Mouse (Mus musculus) spleen, postnatal 14 days (tissue): ENCODE measurements around the gene Mpp2.
A peak's percentile ranks its signal among the peaks of the same experiment; 100 is the strongest.

Source experiments
- DNase-seq, 2 experiments: peaks; one replicate each; pipeline ENCODE4 v3.0.0; 2021 to 2022; ENCODE audit warnings: low spot score in 2 of 2

The Mpp2 gene

DNA sequence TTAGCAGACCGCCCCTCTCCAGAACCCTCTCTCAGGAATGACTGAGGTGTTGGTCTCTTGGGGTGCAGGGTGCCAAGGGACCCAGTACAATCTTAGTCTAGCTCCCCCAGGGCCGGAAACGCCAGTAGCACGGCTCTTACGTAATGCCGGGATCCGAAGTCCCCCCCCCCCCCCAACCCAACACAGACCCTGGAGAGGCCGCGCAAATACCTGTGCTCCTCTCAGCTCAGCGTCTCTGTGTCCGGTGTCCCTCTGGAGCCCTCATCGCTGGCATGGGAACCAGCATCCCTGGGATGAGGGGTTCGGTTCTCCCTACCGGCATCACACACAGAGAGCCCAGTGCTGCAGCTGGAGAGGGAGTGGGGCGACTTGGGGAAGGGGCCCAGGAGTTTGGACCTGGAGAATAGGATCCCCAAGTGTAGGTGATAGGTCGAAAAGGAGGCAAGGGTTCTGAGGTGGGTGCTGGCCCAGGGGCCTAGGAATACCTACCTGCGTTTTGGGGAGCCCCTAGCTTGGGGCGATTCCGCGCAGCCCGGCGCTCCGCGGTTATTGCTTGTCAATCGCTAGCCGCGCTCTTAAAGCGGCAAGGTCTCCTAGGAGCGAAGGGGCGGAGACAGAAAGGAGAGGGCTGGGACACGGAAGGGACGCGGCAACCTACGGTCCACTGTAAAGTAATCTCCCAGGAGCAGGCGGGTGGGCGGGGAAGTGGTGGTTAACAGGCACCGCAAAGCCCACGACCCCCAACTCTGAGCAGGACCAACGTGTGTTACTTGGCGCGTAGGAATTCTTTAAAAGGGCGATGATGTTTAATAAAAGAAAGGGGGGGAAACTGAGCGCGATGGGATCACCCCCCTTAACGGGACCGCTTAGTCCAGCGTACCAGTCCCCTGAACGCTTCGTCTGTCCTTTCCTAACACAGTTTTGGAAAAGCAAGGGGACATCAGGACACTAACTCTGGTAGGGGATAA, at the start of gene Mpp2:
TSS of gene Mpp2 (minus strand) at position 585 of the 968 bp plus-strand sequence.
- DNase-seq, result peak; percentile 67 to 73

DNA sequence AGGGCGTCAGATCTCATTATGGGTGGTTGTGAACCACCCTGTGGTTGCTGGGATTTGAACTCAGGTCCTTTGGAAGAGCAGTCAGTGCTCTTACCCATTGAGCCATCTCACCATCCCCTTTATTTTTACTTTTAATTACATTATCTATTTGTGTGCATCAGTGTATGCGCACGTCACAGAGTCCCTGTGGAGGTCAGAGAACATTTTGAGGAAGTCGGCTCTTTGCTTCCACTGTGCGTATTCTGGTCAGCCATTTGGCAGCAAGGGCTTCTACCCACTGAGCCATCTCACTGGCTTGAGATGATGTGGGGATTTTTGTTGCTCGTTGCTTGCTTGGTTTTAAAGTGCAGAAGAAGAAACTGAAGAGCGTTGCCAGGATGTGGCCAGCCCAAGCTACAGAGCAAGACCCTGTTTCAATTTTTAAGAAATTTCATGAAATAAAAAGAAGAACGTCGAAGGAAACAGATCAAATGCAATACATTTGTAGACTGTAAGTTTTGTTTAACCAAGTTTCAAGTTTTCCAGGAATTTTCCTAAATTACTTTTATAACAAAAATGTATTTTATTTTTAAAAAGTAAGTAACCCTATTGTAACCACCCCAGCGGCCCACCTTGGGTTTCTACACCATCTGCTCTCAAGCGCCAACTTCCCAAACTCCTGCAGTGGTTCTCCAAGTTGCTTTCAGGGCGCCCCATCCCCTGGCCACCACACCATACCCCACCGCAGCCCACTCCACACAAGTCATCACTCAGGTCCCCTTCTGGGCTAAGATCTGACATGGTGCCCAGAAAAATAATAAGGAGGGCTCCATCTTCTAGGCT, 49.5 kb upstream of the Mpp2 start:
- no peak for DNase-seq

DNA sequence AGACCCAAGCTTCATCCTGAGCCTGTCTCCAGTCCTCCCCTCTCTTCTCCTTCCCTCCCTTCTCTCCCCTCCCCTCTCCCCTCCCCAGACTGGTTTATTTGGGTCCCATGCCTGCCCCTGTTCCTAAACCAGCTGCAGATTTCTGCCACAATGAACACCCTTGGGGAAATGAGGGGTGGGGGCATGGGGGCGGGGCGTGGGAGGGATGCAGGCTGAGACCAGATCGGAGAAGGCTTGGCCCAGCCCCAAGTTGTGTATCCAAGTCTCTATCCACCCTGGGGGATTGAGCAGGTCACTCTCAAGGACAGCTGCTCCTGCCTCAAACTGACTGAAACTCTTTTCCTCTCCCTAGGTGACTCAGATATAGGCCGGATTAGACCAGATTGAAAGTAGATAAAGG, 46.2 kb upstream of the Mpp2 start:
- DNase-seq, result no peak

DNA sequence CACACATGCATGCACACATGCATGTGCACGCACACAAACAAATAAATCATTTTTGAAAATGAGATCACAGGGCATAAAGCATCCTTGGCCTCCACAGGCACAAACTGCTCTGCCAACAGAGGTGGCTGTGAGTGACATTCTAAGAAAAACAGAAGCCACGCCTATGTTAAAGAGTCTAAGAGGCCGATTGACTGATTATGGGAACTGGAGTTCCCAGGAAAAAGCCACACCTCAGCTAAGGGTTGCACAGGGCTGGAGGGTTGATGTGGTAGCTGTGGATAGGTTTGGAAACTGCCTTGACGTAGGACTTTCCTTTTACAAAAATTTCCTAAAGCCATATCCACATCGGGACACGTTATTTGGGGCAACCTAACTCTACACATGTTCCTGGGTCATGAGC, 29.1 kb upstream of the Mpp2 start:
- DNase-seq, result no peak

DNA sequence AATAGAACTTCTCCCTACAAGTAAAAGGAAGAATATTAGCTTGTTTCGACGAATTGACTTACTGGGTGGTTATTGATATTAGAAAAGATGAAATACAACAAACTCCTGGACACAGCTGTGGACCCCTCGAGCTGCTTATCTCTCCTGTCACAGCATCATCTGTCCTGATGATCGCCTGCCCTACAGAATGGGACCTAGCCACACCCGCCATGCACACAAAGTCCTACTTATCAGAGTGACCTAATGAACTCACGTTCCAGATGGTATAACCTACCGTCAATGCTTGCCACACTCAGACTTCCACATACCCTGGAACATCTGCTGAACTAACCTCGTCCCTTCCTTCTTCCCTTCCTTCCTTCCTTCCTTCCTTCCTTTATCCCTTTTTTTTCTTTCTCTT, 27.9 kb upstream of the Mpp2 start:
- DNase-seq, result no peak

DNA sequence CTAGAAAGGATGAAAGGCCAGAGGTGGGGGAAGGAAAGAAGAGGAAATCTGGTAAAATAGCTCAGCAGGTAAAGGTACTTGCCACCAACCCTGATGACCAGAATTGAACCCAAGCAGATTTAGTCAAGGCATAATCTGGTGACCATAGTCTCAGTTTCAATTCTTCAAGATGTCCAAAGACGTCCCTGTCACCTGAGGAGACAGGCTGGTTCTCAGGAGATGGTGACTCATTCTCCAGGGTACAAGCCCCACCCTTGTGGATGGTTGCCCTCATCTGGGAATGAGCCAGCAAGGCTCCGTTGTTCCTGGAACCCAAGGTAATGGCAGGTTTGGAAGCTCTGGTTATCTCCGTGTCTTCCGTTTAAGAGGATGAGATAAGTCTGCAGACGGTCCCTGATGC, 23.3 kb upstream of the Mpp2 start:
- no peak for DNase-seq

DNA sequence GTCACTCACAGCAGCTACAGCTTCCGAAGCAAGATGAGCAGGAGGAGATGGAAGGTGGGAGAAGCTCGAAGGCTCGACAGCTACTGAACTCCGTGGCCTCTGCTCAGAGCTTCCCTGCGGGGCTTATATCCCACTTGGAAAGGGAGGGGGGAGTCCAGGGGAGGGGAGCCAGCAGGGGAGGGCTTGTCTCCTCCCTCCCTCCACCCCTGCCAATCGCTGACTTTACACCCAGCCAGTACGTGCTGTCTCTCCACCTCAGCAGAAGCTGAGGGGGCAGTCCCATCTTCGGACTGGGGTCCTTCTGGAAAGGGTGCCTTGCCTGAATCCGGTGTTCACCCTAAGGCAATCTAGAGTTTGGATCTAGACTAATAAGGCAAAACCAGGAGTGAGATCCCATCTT, 19.4 kb upstream of the Mpp2 start, which contains the start of gene Pyy:
TSS of gene Pyy (minus strand) at position 101 of the 400 bp plus-strand sequence.
- DNase-seq, result no peak

DNA sequence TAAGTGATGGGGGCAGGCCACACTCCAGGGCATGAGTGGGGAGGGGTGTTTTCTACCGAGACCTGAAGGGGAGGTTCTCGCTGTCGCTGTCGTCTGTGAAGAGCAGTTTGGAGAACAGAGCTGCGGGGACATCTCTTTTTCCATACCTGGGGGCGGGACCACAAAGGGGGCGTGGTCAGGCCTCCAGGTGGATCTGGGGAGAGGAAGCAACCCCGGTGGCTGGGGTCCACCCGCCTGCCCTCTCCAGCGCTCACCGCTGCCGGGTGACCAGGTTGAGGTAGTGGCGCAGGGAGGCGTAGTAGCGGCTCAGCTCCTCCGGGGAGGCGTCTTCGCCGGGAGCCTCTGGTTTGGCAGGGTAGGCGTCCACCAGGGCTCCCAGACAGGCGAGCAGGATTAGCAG, 18.6 kb upstream of the Mpp2 start:
- no peak for DNase-seq

DNA sequence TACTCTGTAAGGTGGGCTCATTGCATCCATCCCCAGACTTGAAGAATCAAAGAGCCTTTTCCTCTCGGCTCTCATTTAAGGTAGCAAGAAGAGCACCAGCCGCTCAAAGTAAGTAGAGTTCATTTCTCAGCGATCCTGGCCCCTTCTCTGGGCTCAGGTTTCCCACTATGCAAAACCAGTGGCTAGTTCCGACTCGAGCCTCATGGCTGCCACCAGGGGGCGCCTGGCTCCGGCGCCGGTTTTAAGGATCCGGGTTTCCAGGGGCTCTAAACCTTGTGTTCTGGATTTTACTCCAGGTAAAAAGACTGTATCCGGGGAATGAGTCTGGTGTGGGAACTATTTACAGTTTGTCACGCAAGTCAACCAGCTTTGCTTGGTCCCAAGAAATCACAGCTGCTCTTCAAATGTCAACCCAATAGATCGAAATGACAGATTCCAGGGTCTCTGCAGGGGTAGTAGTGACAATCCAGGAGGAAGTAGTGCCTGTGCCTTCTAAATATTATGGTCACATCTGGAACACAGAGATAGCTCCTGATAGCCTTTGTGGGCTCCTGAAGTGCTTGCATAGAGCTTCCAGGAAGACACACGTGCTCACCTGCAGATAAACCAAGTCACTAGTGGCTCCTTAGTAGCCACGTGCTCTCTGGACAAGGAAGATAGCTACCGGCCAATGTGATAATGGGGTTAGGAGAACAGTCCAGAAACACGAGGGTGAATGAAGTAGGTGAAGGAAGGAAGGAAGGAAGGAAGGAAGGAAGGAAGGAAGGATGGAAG, 14.4 kb upstream of the Mpp2 start:
- DNase-seq, result peak in 1 of 2 experiments; percentile 57

DNA sequence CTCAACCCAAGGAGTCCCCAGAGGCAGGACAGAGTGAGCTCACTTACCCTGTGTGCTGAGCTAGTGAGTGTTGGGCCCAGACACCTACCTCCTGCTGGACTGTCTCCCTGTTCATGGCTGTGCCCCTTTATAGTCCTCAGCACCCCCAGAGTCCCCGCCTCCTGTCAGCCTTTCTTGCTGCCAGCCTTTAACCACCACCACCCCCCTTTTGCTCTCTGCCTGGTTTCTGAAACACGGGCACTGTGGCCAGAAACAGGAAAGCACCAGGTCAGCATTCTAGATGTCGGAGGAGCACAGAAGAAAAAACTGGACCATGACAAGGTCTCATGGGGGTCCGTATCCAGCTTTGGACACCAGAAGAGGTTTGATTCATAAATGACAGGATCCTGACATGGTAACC, 12.9 kb upstream of the Mpp2 start, which contains the start of gene Ppy:
TSS of gene Ppy (minus strand) at position 101 of the 400 bp plus-strand sequence.
- DNase-seq, result no peak

DNA sequence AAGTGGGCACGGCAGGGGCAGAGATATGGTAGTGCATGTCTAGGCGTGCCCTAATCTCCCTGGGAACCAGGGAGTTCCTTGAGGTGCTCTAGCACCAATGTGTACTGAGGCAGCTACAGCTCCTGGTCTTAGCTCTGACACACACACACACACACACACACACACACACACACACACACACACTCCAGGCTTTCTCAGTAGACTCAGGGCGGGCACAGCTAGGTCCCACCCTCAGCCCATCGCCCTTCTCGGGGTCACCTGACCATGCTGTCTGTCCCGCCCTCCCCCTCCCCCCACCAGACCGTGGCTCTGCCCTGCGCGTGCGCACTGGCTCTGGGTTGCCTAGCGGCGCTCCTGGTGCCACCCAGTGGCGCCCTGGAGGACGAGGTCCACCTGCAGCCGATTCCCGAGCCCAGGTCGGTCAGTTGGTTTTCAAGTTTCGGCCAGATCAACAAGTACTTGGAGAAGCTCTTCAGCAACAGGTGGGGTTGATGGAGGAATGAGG, 8.6 kb upstream of the Mpp2 start:
- DNase-seq, result peak; percentile 50 to 54

DNA sequence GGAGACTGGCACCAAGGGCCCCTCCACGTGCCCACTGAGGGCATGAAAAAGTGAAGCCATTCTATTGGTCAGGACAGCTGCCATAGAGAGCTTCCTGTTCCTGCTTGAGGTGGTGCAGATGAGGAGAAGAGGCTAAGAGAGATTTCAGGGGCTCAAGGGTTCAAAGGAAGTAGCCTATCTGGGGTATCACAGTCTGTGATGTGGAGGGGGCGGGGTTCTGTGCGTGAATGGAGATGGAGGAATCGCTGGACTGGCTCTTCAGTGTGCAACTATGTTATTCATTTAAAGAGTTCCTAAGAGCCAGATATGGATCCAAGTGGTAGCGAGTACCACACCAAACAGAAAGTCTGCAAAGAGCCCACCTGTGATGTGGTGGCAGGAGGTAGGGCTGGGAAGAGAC, 8.1 kb upstream of the Mpp2 start:
- no peak for DNase-seq

DNA sequence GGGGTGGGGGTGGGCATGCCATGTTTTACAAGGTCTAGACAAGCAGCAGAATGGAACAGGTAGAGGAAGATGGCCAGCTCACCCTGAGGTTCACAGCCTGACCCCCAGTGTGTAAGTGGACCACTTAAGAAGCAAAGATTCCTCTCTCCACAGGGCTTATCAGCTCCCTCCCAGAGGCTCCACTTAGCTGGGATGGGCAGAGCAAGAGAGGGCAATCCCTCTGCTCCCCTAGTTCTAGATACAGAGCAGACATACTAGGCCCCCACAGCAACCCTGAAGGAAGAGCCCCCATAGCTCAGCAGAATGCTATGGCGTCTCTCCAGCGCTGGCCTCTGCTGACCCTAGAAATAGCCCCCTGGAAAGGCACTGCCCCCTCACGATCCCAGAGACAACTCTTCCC, 7.4 kb upstream of the Mpp2 start:
- no peak for DNase-seq

DNA sequence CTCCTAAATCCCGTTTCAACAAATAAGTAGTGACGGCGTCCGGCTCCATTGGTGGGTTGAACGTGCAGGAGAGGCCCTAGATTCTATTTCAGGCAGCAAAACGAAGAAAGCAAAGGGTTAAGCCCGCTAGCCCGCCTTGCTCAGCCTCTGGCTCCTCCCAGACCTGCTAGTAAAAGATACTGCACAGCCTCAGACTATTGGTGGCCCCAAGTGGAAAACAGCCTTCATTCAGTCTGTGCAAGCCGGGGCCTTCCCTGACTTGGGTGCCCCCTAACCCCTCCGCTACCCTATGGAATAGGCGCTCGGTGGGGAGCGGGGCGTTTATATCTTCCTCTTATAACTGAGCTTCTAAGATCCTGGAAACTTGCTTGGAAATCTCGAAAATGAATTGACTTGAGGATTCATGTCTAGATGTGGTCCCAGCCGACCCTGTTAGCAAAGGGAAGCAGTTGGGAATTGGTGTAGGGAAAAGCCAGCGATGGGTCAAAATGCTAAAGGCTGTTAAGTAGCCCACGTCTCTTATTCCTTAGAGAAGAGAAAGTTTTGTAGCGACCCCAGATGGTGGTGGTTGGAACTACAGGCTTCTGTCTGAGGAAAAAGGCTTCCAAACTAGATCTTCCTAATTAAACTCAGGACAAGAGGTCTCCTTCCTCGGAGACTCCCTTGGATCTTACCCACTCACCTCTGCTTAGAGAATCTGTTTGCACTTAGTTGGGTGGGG, 933 bp upstream of the Mpp2 start:
- peak; percentile 55 to 62 for DNase-seq

DNA sequence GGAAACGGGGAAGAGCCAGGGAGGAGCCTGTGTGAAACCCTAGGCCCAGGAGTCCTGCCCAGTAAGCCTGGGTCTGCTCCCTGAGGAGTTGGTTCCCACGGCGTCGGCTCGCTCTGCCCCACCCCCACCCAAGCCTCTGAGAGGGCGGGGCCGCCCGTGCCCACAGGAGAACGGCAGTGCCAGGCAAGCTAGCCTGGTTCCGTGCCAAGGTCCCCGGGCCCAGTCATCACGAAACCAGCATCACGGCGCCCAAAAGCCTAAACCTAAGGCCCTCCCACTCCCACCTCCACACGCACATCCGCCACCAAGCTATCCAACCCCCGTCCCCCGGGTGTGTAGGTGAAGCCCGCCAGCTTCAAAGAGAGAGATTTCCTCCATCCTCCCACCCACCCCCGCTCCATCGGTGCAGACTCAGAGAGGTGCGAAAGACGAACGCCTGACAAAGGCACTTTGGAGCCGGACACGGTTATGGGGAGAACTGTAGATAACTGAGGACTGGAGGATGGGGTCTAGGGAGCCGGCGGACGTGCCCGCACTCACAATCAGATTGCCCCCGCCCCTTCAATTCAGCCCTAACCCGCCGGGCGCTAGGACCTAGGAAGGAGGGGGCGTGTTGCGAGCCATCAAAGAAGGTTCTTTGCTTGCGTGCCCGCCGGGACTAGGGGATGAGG, 1.1 kb downstream of the Mpp2 start:
- DNase-seq, result peak; percentile 54 to 66

DNA sequence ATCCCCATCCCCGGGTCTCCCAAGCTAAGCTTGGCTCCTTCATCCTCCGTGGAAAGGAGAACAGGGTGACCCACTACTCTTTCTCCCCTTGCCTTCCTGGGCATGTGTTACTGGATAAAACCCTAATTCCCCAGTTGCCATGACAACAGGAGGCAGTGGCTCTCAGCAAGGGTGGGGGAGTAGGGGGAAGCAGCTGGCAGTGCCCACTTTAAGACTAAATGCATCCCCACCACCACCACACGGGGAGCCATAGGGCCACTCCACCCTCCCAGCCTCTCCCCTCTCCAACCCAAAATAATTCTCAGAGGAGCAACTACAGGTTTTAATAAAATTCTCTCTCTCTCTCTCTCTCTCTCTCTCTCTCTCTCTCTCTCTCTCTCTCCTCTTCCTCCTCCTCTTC, 2.0 kb downstream of the Mpp2 start:
- peak in 1 of 2 experiments; percentile 21 for DNase-seq

DNA sequence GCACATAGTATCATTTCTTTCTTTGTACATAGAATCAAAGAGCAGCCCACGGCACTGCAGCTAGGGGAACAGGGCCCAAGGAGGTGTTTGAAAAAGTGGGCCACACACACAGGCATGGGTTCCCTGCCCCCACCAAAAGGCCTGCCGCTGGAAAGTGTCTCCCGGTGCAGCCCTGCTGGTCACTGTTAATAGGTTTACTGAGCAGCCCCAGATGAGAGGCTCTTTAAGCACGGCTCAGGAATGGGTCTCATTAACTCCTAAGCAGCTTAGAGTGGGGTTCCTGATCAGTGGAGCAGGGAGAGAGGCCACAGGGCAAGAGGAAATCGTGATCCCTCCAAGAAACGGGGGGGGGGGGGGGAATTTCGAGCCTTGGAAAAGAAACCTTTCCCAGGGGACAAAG, 4.2 kb downstream of the Mpp2 start:
- DNase-seq, result no peak

DNA sequence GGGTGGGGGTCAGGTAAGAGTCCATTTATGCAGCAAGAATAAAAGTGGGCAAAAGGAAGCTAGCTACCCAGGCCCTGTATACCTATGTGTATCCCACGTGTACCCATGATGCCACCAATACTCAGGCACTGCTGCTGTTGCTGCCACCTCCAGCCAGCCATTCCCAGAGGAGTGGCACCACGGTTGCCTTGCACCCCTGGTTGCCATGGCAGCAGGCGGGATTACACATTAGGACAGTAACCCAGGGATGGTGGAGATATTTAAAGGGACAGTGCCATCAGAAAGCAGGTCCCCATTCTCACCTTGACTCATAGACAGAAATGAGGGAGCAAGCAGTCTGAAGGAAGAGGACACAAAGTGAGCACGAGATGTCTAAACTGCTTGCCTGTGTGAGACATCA, 5.1 kb downstream of the Mpp2 start:
- no peak for DNase-seq

DNA sequence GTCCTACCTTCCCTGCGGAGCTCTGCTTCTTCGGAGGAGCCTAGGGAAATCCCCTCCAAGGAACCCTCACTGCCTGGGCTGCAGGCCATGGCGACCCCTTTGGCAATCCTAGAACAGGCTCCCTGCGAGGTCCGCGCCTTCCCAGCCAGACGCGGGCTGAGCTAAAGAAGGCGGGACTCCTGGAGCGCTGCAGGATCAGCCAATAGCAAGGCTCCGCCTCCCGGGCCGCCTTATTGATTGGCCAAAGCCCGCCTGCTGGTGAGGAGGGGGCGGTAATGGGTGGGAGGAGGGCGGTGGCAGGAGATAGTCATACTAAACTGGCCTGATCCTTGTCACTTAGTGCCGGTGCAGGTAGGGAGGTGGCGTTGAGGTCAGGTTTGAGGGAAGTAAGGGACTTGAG, 6.0 kb downstream of the Mpp2 start:
- DNase-seq, result no peak

DNA sequence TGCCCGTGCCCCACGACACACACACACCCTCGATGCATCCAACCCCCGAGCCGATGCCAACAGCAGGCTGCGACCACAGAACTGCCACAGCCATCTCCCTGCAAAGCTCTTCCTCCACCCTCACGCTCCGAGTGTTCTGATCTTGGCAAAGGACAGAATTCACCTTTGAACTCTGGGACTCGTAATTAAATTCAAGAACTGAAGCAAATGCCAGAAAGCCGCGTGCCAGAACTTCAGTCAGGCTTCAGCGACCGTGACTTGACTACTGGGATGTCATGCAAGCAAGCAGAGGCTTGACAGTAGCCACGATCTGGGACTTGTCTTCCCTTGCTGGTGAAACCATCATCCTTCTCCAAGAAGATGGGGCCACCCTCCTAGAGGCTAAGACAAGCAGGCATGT, 14.6 kb downstream of the Mpp2 start:
- no peak for DNase-seq
